Mouse (Mus musculus) hindbrain, embryonic 10.5 days (tissue): ENCODE data around the gene Slc5a6. TPM values are rescaled to one million over a fixed set of nuclear protein-coding genes. Genes with fewer than 3 reads are reported as not detected.
A peak's percentile ranks its signal among the peaks of the same experiment; 100 is the strongest.
"Not testable (repeated sequence)": the region's sequence is repeated elsewhere in the genome, so short reads cannot be mapped to it uniquely, and the experiment has no call there.

Experiments used
- DNase-seq: peaks from one replicate; pipeline ENCODE4 v3.0.0-alpha.2; 2017; ENCODE audit warnings: low spot score
- H3K27ac ChIP-seq: fragments of 300-500 bp; sonication (generic); 2 replicates; pipeline ENCODE4 v1.5.1; 2016; ENCODE audit warnings: mild to moderate bottlenecking, moderate library complexity
- H3K27me3 ChIP-seq: fragments of 300-500 bp; sonication (generic); 2 replicates; pipeline ENCODE4 v1.6.1; 2016; ENCODE audit warnings: mild to moderate bottlenecking; ENCODE audit not compliant: poor library complexity, insufficient read depth, severe bottlenecking
- H3K36me3 ChIP-seq: fragments of 300-500 bp; sonication (generic); 2 replicates; pipeline ENCODE4 v1.6.1; 2016; ENCODE audit warnings: mild to moderate bottlenecking, moderate library complexity
- H3K4me1 ChIP-seq: fragments of 300-500 bp; sonication (generic); replicated peaks from 2 replicates; pipeline ENCODE4 v1.6.1; 2016; ENCODE audit warnings: mild to moderate bottlenecking
- H3K4me3 ChIP-seq: fragments of 300-500 bp; sonication (generic); 2 replicates; pipeline ENCODE4 v1.5.1; 2016; ENCODE audit warnings: mild to moderate bottlenecking, moderate library complexity
- H3K9me3 ChIP-seq: fragments of 300-500 bp; sonication (generic); 2 replicates; pipeline ENCODE4 v1.6.1; 2016; ENCODE audit warnings: mild to moderate bottlenecking, moderate library complexity
- WGBS: fragments of 180-500 bp; shearing (Covaris S2); methylation state at CpG from one replicate; pipeline ENCODE4 v1.1.7; 2016; 5-methylcytosine and 5-hydroxymethylcytosine counted together
- polyA plus RNA-seq: library from polyadenylated mRNA; unstranded; fragments of >200 nt; fragmentation: Nextera tagmentation; extraction: Ambion mirVana; gene quantifications from 2 replicates; pipeline ENCODE4 v1.2.1, GENCODE M21; 2016

The Slc5a6 gene
- polyA plus RNA-seq, 1 experiment from 2014 or later, result 10.1 TPM

DNA sequence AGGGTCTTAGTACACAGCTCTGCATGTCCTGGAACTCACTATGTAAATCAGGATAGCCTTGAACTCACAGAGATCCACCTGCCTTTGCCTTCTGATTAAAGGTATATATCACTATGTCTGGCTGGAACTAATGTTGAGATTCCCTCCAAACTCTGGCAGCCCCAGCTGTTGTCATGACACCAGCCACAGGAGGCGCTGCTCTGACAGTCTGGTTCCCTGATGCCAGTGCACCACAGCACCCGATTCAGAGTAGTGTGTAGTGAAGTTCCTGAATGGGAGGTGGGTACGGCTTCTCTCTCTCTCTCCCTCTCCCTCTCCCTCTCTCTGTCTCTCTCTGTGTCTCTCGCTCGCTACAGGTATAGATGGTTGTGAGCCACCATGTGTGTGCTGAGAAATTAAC, 33.6 kb upstream of the Slc5a6 start:
- H3K4me1 ChIP-seq, result peaks cover 34% of the 10 kb centered on the region
- H3K4me3 ChIP-seq, result peak overlapping the region; percentile 7; the same call in 1 of the 2 replicates
- H3K9me3 ChIP-seq, result no peaks in the 10 kb centered on the region
- H3K27me3 ChIP-seq, result peaks cover 30% of the 10 kb centered on the region
- WGBS, result 7% methylated on average over 5 of the region's 5 CpGs
- H3K36me3 ChIP-seq, result peaks cover 19% of the 10 kb centered on the region
- DNase-seq, result peak; percentile 67
- peak overlapping the region; percentile 67 for H3K27ac ChIP-seq

DNA sequence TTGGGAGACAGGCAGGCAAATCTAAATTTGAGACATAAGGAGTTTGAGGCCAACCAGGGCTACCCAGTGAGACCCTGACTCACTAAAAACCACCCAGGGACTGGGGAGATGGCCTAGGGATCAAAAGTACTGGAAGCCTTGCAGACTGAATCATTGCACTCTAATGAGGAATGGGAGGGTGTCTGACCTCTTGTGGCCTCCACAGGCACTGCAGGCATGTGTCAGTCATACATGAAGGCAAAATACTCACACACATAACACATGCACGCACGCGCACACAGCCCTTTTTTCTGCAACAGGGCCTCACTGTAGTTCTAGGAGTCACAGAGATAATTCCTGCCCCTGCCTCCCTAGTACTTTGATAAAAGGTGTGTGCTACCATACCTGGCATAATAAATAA, 32.7 kb upstream of the Slc5a6 start:
- WGBS, result 76% methylated on average over 3 of the region's 3 CpGs
- H3K9me3 ChIP-seq, result no peaks in the 10 kb centered on the region
- peak; percentile 56 for DNase-seq

DNA sequence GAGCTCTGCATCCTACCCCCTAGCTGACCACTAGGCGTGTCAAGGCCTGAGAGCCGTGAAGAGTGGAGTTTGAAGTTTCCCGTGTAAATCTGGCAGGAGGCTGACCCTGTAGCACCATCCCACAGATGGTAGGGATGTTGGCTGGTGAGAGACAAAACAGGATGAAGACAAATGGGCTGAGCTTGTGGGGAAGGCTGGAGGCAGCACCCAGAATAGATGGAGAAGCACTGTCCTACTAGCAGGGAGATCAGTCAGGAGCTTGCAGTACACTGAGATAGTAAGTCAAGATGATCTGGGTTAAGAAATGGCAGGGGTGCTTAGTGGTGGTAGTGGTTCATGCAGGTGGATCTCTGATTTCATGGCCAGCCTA, 32.1 kb upstream of the Slc5a6 start:
- no peaks in the 10 kb centered on the region for H3K9me3 ChIP-seq
- no peak overlapping the region for H3K27ac ChIP-seq
- no peak for DNase-seq
- peaks cover 35% of the 10 kb centered on the region for H3K36me3 ChIP-seq
- H3K4me1 ChIP-seq, result peaks cover 23% of the 10 kb centered on the region
- 65% methylated on average over 3 of the region's 3 CpGs for WGBS
- no peak overlapping the region for H3K4me3 ChIP-seq
- H3K27me3 ChIP-seq, result peaks cover 17% of the 10 kb centered on the region

More for the DNA sequence above, 32.7 kb upstream of the Slc5a6 start:
- Histone ChIP-seq H3K27me3 (peaks cover 23% of the 10 kb centered on the region), H3K4me1 (peaks cover 29% of the 10 kb centered on the region), H3K27ac (no peak overlapping the region), H3K36me3 (peaks cover 29% of the 10 kb centered on the region), H3K4me3 (no peak overlapping the region)

DNA sequence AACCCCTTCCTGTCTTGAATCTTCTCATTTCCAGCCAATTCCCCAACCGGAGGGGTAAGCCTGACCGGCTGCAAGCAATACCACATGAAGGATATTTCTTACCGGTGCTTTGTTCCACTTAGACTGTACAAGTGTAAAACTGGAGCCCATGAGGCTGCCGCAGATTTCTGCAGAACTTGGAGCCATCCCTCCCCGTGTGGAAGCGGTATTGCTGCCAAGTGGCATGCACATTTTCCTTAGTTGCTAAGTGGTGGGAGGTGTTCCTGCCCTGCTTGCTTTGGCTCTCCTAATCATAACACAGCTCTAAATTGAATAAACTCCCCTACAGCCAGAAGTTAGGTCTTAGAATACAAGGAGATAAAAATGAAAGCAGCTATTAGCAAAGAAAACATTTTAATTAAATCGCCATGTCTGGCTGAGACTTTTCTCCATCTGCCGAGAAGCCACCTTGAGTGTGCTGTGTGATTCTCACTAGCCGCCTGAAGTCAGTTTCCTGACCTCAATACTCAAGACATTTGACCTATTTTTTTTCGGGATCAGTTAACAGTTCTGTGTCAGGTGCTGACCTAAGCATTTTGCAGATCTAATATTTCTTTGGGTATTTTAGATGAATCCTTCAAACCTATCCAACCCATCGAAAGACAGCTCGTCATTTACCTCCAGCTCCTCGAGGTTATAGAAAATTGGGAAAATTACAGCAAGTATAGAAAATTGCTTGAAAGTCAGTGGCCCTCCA, 31.5 kb upstream of the Slc5a6 start:
- WGBS, result 83% methylated on average over 13 of the region's 13 CpGs
- DNase-seq, result no peak

DNA sequence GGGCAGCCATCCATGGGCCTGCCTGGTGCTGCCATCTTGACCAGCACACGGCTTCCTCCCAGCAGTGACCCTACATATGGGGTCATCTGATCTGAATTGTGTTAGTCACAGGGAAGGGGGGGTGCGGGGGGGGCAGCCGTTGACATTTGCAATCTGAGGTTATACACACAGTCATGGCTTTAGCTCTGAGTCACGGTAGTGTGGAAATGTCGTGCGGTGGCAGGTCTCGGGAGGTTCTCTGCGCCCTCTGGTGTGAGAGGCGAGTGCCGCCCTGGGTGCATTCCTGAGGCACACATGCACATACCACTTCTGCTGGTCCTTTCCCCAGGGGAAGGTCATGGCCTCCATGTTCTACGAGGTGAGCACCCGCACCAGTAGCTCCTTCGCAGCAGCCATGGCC, 27.6 kb upstream of the Slc5a6 start:
- Histone ChIP-seq H3K27ac (no peak overlapping the region), H3K36me3 (peaks cover 79% of the 10 kb centered on the region), H3K4me1 (no peaks in the 10 kb centered on the region), H3K9me3 (no peaks in the 10 kb centered on the region), H3K27me3 (no peaks in the 10 kb centered on the region), H3K4me3 (no peak overlapping the region)
- WGBS, result 90% methylated on average over 13 of the region's 13 CpGs
- no peak for DNase-seq

More for the DNA sequence above, 31.5 kb upstream of the Slc5a6 start:
- peaks cover 41% of the 10 kb centered on the region for H3K36me3 ChIP-seq
- no peak overlapping the region for H3K4me3 ChIP-seq
- H3K4me1 ChIP-seq, result peaks cover 23% of the 10 kb centered on the region
- H3K9me3 ChIP-seq, result no peaks in the 10 kb centered on the region
- H3K27me3 ChIP-seq, result peaks cover 11% of the 10 kb centered on the region
- no peak overlapping the region for H3K27ac ChIP-seq

DNA sequence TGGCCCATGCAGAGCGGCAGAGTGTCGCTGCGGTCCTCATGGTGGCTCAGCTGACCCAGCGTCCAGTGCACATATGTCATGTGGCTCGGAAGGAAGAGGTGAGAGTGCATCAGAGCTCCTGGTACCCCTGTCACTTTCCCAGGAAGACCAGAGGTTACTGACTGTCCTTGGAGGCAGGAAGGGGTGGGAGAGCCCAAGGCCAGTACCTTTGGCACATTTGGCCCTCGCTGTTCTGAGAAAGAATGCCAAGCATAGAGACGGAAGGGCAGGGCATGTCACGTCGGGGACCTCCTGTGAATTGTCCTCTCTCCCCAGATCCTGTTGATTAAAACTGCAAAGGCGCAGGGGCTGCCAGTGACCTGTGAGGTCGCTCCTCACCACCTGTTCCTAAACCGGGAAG, 24.5 kb upstream of the Slc5a6 start:
- no peaks in the 10 kb centered on the region for H3K27me3 ChIP-seq
- H3K27ac ChIP-seq, result no peak overlapping the region
- no peak for DNase-seq
- 94% methylated on average over 12 of the region's 12 CpGs for WGBS
- no peaks in the 10 kb centered on the region for H3K4me1 ChIP-seq
- H3K4me3 ChIP-seq, result no peak overlapping the region
- no peaks in the 10 kb centered on the region for H3K9me3 ChIP-seq
- H3K36me3 ChIP-seq, result peaks cover 100% of the 10 kb centered on the region

DNA sequence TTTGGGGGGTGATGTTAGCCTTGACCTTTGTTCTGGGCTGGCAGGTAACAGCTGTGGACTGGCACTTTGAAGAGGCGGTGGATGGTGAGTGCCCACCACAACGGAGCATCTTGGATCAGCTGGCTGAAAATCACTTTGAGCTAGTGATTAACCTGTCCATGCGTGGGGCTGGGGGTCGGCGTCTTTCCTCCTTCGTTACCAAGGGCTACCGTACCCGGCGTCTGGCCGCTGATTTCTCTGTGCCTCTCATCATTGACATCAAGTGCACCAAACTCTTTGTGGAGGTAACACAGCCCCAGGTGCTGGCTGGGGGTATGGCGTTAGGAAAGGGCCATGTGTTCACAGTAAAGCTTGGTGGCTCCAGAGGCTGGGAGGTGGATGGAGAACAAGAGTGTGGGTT, 23.1 kb upstream of the Slc5a6 start:
- Histone ChIP-seq H3K36me3 (peaks cover 100% of the 10 kb centered on the region), H3K4me1 (no peaks in the 10 kb centered on the region), H3K27me3 (no peaks in the 10 kb centered on the region), H3K27ac (no peak overlapping the region), H3K4me3 (no peak overlapping the region), H3K9me3 (no peaks in the 10 kb centered on the region)
- no peak for DNase-seq
- WGBS, result 93% methylated on average over 11 of the region's 11 CpGs

DNA sequence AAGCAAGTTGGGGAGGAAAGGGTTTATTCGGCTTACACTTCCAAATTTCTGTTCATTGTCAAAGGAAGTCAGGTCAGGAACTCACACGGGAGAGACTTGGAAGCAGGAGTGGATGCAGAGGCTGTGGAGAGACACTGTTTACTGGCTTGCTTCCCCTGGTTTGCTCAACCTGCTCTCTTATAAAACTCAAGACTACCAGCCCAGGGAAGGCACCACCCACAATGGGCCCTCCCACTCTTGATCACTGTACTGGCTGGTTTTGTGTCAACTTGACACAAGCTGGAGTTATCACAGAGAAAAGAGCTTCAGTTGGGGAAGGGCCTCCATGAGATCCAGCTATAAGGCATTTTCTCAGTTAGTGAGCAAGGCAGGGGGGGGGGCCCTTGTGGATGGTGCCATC, 22.3 kb upstream of the Slc5a6 start:
- no peaks in the 10 kb centered on the region for H3K4me1 ChIP-seq
- no peak overlapping the region for H3K27ac ChIP-seq
- H3K36me3 ChIP-seq, result peaks cover 100% of the 10 kb centered on the region
- H3K27me3 ChIP-seq, result no peaks in the 10 kb centered on the region
- H3K9me3 ChIP-seq, result no peaks in the 10 kb centered on the region
- 97% methylated on average over 2 of the region's 2 CpGs for WGBS
- no peak for DNase-seq
- H3K4me3 ChIP-seq, result no peak overlapping the region

DNA sequence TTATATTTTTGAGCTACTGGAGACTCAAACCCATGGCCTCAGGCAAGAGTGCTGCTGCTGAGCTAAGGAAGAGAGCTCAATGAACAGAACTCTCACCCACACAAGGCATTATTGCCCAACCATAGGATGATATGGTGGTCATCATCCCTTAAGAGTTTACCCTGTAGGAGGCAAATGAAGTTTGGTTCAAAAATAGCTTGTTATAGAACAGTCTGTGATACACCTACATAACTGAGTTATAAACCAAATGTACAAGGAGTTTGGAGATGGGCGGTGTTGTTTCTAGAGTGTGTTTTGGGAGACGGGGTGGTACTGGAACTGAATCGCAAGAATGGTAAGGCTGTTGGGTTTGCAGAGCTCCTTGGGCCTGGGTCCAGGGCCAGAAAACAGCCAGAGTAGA, 21.1 kb upstream of the Slc5a6 start:
- Histone ChIP-seq H3K4me1 (no peaks in the 10 kb centered on the region), H3K27ac (no peak overlapping the region), H3K9me3 (no peaks in the 10 kb centered on the region), H3K27me3 (no peaks in the 10 kb centered on the region), H3K4me3 (no peak overlapping the region), H3K36me3 (peaks cover 99% of the 10 kb centered on the region)
- no peak for DNase-seq
- WGBS, result 95% methylated on average over 3 of the region's 3 CpGs

DNA sequence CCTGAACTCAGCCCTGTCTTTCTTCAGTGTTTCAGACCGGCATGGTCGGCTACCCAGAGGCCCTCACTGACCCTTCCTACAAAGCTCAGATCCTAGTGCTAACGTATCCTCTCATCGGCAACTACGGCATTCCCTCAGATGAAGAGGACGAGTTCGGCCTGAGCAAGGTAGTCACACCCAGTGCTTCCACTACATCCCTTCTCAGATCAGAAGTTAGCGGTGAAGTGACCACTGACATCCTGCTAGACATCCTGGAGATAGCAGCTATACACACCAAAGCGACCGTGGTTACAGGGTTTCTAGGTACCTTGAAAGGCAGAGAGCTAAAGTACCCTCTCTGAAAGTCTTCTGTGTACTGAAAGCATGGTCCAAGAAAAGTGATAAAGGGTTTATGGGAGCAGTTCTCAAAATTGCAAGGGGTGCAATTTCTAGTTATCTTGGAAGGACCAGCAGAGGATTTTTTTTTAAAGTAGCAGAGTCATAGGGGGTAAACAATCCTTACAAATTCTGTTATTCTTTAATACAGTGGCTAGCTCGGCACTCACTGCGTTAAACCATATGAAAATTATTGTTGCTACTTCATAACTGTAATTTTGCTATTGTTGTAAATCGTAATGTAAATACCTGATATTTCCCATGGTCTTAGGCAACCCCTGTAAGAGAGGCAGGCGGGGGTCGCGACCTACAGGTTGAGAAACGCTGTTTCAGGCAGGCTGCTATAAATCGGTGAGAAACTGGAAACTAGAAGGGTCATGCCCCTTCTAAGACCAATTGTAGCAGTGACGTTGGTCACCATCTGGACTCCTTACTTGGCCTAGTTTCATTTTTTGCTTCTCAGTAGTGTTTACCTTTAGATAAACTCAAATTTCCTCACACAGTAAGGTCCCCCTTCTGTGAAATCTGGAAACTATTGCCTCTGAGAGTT, 6.8 kb upstream of the Slc5a6 start:
- Histone ChIP-seq H3K27me3 (no peaks in the 10 kb centered on the region), H3K4me3 (peak overlapping the region; percentile 66), H3K36me3 (peaks cover 46% of the 10 kb centered on the region), H3K4me1 (peaks cover 24% of the 10 kb centered on the region), H3K9me3 (no peaks in the 10 kb centered on the region), H3K27ac (peak overlapping the region; percentile 94)
- no peak for DNase-seq
- WGBS, result 19% methylated on average over 19 of the region's 19 CpGs

DNA sequence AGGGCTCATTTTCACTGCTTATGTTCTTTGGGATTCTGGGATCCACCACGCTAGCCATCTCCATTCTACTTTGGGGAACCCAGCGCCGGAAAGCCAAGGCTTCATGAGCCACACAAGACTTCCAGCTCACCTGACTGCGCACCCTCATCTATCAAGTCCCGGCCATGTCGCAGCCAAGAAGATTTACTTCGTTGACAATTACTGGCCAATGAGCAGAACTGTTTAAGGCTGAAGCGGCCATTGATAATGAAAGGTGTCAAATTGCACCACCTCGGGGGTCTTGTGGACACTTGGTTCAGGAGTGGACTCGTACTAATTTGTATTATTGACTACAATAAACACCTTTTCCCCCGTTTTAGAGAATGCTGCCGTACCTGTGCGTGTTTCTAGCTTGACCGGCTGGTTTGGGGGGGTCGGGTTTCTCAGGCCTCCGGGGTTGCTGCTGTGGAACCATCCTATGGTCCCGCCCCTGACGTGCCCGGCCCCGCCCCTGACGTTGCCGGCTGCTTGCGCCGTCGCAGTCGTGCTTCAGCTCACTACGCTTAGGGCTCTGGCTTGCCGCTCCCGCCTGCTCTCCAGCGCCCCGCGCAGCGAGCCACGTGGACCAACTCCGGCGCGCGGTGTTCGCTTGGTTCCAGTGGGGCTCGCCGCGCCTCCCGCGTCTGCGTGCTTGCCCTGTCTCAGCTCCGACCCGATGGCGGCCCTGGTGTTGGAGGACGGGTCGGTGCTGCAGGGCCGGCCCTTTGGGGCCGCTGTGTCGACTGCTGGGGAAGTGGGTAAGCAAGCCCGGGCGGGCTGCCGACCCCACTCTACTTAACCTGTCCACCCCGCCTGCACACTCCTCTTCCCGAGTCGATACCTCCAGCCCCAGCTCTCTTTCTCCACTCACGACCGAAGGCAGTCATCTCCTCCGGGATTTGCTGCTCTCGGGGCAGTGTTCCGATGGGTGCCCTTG, 5.8 kb upstream of the Slc5a6 start, which contains the start of gene Cad:
TSS of gene Cad (plus strand) at position 520 of the 955 bp plus-strand sequence.
- peaks cover 24% of the 10 kb centered on the region for H3K4me1 ChIP-seq
- WGBS, result under 1% methylated on average over 64 of the region's 64 CpGs
- peaks cover 37% of the 10 kb centered on the region for H3K36me3 ChIP-seq
- H3K4me3 ChIP-seq, result peak within 1 kb of the TSS; percentile 66
- H3K27me3 ChIP-seq, result no peaks in the 10 kb centered on the region
- peak; percentile 95 for DNase-seq
- H3K27ac ChIP-seq, result peak within 1 kb of the TSS; percentile 94
- H3K9me3 ChIP-seq, result no peaks in the 10 kb centered on the region

DNA sequence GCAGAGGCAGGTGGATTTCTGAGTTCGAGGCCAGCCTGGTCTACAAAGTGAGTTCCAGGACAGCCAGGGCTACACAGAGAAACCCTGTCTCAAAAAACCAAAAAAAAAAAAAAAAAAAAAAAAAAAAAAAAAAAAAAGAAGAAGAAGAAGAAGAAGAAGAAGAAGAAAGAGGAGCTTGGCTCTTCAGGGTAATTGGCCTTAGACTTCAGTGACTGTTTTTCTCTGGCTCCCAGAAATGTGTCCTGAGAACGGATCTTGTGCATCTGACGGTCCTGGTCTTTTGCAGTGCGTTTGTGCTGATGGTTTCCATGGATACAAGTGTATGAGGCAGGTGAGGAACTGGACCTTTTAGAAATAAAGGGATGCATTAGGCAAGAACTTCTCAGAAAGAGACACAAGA, 5.0 kb upstream of the Slc5a6 start:
- H3K9me3 ChIP-seq, DNase-seq, H3K27me3 ChIP-seq: not testable (repeated sequence)
- Histone ChIP-seq H3K36me3 (peaks cover 29% of the 10 kb centered on the region), H3K4me1 (peaks cover 24% of the 10 kb centered on the region), H3K4me3 (peak overlapping the region; percentile 66), H3K27ac (peak overlapping the region; percentile 94)
- 64% methylated on average over 4 of the region's 4 CpGs for WGBS
